Mouse (Mus musculus): ENCODE data around the gene Itga4. TPM values are rescaled to one million over a fixed set of nuclear protein-coding genes. Genes with fewer than 3 reads are reported as not detected.

Itga4 gene
- polyA plus RNA-seq (2021; fragmentation: Nextera tagmentation) = 1.6 and 2.7 TPM in 2 replicates
- long read RNA-seq, experiment 1, partial matches to known transcripts = 1 of 2 reads
- long read RNA-seq, experiment 1, other reads (novel, unspliced or antisense) = 1 of 2 reads
- long read RNA-seq, experiment 2, partial matches to known transcripts = 3 of 8 reads
- long read RNA-seq, experiment 2, other reads (novel, unspliced or antisense) = 5 of 8 reads

GRCm38 (mm10) chr2:79255192-79256000, at the start of gene Itga4:
TSS of gene Itga4 (plus strand) at chr2:79255426.

Other genes with a start within 250 kb of the Itga4 start
- gene Neurod1, start 201.3 kb downstream of the Itga4 start, polyA plus RNA-seq (2021; fragmentation: Nextera tagmentation) = 8.0 and 8.9 TPM in 2 replicates
- gene Cerkl, start 201.4 kb downstream of the Itga4 start, polyA plus RNA-seq (2021; fragmentation: Nextera tagmentation) = 2.1 and 3.0 TPM in 2 replicates